Mouse (Mus musculus): Measurements from ENCODE around the gene Fos.

Gene Fos

DNA sequence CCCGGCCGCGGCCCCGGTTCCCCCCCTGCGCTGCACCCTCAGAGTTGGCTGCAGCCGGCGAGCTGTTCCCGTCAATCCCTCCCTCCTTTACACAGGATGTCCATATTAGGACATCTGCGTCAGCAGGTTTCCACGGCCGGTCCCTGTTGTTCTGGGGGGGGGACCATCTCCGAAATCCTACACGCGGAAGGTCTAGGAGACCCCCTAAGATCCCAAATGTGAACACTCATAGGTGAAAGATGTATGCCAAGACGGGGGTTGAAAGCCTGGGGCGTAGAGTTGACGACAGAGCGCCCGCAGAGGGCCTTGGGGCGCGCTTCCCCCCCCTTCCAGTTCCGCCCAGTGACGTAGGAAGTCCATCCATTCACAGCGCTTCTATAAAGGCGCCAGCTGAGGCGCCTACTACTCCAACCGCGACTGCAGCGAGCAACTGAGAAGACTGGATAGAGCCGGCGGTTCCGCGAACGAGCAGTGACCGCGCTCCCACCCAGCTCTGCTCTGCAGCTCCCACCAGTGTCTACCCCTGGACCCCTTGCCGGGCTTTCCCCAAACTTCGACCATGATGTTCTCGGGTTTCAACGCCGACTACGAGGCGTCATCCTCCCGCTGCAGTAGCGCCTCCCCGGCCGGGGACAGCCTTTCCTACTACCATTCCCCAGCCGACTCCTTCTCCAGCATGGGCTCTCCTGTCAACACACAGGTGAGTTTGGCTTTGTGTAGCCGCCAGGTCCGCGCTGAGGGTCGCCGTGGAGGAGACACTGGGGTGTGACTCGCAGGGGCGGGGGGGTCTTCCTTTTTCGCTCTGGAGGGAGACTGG lies at the start of gene Fos:
Gene Fos (plus strand): TSS at position 410 of the 817 bp plus-strand sequence.
- no peak for DNase-seq (ENCODE audit: low read depth)

DNA sequence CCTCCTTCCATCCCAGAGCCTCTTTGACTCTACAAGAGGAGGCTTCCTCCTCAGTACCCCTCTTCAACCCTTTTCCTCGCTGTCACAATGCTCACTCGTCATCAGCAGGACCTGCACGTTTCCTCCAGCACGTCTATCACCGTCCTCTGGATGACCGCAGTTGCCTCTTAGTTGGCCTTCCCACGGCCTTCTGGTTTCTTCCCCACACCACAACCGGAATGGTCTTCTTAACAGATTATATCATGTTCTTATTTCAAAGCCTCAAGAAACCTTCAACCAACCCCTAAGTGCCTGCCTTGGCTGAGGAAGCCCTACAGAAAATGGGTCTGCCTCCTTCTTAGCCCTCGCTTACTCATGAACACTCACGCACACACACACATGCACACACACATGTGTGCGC lies 48.0 kb upstream of the Fos start:
- no peak for DNase-seq (ENCODE audit: low read depth)

DNA sequence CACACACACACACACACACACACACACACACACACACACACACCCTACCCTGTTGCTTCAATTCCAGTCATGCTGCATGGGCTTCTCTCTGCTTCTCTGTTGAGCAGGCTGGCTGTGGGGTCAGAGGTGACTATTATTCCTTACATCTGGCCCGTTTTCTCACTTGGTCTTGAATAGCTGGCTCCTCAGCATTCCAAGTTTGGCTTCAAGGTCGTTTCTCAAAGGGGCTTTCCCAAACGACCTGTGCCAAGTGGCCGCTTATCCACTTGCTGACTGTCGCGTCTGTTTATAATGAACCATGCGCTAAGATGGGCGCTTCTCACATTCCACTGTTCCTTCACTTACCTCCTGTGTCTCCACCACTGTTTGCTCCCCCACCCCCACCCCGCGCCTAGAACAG lies 47.6 kb upstream of the Fos start:
- no peak for DNase-seq (ENCODE audit: low read depth)

DNA sequence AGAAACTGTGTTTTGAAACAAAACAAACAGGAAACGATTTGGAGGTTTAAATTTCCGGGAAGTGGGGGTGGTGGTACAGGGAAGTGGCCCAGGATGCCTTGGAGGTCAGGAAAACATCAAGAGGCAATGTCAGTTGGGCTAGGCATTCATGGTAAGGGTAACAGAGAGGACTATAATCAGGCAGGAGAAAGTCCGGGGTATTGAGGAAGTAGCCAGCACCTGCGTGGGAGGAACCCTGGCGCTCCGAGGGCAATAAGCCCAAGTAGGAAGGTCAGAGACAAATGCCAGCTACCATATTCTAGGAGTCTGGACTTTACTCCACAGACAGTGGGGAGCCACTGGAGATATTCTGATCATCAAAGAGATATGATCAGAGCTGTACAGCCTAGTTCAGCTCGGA lies 45.9 kb upstream of the Fos start:
- no peak for DNase-seq (ENCODE audit: low read depth)

DNA sequence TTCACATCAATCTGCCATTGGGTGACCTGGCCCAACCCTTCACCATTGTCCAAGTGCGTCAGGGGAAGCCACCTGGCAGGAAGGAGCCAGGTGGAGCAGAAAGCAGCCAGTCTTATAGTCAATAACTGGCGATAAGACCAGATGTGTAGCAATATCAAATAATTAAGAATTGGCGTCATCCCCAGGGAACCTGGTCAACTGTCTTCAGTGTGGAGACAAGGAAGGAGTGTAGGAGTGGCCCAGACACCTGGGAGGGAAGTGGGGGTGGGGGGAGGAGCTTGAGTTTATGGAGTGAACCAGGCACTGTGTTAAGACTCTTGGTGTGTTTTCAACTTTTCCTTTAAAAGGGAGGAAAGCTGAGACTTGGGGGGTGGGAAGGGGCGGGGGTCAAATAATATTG lies 43.7 kb upstream of the Fos start:
- no peak for DNase-seq (ENCODE audit: low read depth)

DNA sequence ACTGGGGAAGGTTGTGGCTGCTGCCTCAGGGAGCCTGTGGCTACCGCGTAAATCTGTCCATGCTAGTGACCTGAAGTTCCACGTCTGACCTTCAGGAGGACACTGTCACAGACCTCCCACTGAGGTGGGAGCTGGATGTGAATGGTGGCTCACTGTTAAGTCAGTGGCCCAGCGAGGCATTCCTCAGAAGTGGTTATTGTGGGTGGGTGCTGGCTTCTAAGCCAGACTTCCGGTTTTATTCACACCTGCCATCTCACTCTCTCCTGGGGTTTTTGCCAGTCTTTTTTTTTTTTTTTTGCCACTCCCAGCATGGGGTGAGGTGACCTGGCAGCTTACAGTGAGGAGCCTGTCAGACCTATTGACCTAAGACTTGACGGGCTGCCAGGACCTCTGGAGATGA lies 43.3 kb upstream of the Fos start:
- DNase-seq (ENCODE audit: low read depth) = no peak

DNA sequence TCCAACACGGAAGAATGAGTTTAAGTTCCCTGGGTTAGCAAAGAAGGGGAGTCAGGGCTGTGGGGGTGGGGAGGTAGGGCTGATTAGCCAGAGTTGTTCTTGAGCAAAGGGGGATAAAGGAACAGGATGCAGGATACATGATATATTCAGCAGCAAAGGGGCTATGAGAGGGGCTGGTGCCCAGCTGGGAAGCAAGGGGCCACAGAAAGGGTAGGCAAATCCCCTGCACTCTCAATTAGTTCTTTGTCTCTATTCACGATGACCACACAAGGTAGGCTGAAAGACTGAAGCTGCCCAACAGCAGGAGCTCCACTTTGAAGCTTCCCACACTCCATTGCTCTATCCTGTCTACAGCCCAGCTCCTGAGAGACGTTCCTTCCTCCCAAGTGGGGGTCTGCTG lies 39.8 kb upstream of the Fos start:
- no peak for DNase-seq (ENCODE audit: low read depth)

DNA sequence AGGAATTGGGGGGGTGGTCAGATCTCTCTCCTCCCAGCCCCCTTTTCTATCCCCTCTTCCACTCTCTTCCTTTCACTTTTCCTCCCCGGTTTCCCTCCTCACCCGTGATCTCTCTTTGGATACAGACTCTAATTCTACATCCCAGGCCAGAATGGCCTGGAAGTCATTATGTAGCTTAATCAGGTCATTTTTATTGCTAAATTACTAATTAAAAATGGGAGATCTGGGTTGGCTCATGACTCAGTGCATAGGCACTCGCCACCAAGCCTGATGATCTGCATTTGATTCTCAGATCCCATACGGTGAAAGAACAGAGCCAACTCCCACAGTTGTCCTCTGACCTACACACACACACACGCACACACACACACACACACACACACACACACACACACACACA lies 39.2 kb upstream of the Fos start:
- no peak for DNase-seq (ENCODE audit: low read depth)

DNA sequence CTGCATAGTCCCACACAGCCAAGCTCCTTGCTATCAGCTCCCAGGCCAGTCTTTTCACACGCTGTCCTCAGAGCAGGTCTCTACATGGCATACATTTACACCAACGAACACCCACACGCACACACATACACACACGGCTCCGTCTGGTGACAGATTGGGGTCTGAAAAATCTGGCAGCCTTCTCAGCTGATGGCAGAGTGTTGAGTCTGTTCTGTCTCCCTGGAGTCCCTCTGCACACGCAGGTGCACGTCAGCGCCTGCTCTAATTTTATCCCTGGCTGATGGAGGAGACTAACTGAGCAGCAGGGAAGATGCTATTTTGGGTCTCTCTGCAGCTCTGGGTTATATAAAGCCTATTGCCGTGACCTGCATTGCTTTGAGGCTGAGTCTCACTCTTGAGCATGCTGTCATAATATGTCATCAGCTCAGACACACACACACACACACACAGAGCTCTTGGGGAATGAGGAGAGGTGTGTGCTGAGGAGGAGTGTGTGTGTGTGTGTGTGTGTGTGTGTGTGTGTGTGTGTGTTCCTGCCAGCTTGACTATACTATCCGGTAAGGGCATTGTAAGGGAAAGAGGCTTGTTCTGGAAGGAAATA lies 37.6 kb upstream of the Fos start:
- no peak for DNase-seq (ENCODE audit: low read depth)

DNA sequence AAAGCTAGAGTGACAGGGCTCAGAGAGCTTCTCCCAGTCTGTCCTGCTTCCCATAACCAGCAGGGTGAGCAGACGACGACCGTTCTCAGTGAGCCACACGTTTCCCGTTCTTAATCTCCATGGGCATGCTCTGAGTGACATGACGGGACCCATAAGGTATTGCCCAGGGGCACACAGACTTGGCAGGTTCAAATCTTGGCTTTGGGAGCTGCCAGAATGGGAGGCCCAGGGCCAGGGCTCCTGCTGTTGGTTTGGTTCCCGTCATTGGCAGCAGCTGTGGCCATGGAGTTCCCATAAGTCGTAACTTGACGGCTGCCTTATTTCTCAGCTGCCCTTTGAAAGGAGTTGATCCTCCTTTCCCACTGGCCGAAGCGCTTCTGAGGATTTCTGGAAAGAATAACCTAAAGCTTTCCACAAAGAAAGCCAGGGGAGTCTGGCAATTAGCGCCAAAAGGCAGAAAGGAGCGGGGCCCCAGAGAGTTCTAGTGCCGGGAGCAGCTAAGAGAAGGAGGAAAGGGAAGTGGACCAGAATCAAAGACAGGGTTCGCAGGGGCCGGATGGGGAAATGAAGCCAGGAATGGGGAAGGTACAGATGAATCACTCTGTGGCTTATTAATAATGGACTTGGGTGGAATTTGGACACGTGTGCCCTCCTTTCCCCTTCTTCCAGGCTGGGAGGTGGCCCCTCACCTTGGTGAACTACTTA lies 36.4 kb upstream of the Fos start:
- DNase-seq (ENCODE audit: low read depth) = no peak

DNA sequence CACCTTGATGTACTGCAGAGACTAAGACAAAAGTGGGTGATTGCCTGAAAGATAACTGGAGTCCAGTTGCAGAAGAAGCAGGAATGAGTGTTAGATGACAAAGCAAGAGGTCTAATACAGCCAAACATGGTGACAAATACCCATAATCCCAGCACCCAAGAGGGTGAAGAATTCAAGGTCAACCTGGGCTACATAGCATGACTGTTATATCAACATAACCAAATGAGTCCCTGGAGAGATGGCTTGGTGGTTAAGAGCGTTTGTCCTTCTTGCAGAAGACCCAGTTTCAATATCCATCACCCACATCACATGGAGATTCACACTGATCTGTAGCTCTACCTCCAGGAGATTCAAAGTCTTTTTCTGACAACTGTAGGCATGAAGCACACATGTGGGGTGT lies 30.2 kb upstream of the Fos start:
- DNase-seq (ENCODE audit: low read depth) = no peak

DNA sequence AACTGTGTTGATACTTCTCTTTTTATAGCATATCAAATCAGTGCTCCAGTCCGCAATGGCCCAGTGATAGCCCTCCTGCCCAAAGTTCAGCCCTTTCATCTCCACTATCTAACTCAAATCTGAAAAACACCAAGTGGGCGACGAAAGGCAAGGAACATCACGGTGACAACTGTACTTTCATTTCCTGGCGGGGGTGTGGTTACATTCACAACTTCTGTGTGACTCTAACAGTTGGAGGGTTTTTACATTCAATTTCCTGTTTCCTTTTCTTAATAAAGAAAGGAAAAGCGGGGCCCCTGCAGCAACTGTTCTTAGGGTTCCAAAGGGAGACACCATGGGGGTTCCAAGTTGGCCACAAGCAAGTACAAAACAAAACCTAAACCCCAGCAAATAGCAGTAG lies 29.0 kb upstream of the Fos start:
- no peak for DNase-seq (ENCODE audit: low read depth)

DNA sequence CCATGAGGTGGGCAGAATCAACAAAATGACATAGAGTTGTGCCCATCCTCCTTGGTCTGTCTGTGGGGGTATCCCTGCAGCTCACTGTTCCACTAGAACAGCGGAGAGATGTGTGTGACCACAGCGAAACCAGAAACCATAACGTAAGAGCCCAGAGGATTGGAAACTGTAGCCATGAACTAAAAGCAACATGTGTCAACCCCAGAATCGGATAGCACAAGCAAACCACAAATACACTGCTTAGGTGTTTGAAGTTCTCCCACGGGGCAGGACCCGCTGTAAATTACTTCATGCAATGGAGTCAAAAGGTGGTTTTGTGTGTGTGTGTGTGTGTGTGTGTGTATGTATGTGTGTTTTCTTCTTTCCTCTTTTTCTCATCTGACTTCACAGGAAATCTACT lies 26.7 kb upstream of the Fos start:
- no peak for DNase-seq (ENCODE audit: low read depth)

DNA sequence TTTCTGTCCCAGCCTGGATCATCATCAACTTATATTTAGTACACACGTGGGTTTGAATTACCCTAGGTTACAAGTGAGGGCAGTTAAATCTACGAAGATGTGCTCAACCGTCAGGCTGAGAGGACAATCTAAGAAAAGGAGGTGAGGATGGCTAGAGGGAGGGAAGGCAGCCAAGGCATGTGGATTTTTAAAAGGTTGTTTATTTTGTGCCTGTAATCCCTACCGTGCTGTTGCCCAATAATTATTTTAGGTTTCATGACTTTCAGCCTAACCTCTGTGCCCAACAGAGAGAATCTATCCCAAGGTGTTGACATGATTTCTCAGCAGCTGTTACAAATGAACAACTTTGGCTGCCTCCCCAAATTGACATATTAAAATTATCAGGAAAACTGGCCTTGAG lies 26.2 kb upstream of the Fos start:
- DNase-seq (ENCODE audit: low read depth) = no peak

DNA sequence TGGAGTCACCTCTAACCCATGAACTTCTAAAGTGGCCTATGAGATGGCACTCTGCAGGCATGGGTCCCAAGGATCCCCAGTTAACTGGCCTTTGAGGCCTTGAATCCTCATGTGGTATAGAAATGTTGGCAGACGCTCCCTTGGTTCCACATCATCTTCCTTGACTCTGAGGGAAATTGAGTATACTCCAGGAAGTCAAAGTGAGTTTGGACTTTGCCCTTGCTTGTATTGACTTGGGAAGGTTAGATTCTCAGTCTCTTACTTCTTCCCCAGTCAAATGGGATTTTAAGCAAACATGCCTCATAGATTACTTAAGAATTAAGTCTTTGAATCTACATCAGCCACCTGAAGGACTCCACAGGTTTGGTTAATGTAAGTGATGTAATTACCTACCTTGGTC lies 24.2 kb upstream of the Fos start:
- no peak for DNase-seq (ENCODE audit: low read depth)

DNA sequence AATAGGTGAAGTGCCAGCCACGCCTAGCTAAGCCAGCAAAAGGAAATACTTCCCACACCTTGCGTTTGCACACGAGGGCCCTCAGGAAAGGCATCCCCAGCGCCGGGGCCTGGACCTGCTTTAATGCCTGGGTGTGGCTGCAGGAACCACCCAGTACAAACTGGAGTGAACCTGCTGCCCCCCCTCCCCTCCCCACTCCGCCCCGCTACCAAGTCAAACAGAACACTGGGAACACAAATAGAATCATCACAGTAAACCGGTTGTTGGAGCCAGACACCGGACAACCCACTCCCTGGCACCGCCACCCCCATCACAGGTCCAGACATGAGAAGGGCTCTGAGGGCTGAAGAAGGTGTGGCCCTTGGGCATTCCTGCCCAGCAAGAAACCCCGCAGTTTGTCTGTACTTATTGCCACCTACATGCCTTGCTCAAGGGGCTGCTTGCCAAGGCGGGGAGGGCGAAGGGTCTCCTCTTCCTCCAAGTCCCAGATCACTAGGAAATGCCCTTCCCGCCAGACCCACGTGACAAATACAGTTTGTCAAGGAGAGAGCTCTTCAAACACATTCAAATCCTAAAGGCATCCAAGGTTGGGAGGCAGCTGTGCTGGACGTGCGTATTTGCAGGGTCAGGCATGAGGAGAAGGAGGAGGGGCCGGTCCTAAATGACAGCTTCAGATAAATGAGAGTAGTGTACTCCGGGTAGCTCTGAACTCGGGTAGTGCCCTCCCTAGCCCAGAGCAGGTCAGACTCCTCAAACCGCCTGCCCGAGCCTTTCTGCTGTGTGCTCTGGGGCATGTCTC lies 21.8 kb upstream of the Fos start:
- DNase-seq (ENCODE audit: low read depth) = no peak

DNA sequence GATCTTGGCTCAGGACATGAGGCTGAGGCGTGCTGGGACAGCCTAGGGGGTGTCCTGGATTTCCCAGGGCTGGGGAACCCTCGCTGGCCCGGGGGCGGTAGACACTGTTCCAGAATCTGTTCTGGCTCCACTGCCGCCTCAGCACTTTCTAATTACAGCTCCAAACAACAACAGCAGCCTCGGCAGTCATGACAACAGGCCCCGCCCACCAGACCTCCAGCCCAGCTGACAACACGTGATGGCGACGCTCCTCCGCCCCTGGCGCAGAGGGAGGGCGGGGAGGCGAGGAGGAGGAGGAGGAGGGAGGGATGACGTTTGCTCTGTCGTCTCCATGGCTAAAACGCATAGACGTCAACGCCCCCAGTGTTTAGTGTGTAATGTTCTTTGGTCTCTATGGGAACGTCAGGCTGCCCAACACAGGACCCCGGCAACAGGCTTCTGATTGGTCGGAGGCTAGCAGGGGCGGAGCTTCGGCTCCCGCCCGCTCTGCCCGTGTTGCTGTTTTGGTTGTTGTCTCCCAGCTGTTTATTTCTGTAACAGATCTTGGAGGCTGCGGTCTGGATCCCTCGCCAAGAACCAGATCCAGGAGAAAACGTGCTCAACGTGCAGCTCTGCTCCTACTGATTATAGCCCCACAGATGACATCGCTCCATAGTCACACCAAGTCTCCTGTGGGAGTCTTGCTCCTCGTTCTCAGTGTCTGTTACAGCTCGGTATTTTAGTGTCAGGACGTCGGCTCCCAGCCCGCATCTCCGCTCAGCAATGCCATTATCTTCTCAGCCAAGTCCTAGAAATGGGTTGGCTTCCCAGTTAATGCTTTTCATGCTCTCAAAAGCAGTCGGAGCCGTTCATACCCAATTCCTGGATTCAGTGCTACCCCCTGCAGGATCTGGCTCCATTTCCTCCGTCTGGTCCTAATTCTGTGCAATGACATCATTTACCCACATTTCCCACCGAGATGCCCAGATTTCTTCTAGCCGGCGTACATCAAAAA lies 18.3 kb upstream of the Fos start:
- peak; percentile 99 for DNase-seq (ENCODE audit: low read depth)

DNA sequence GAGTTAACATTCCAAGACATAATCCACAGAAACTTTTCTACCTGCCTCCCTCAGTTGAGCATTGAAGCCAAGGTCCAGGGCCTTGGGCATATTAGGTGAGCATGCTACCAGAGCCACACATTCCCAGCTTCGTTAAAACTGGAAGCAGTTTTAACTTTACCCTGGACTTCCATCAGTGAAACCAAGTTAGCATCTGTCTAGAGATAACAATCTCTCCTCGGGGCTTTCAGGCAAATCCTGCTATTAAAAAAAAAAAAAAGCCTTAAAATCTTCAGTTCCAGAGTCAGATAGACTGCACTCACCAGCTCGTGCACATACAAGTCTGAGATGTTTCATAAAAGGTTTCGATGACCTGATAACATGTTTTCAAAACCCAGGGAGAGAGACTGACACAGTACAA lies 17.4 kb upstream of the Fos start:
- no peak for DNase-seq (ENCODE audit: low read depth)

DNA sequence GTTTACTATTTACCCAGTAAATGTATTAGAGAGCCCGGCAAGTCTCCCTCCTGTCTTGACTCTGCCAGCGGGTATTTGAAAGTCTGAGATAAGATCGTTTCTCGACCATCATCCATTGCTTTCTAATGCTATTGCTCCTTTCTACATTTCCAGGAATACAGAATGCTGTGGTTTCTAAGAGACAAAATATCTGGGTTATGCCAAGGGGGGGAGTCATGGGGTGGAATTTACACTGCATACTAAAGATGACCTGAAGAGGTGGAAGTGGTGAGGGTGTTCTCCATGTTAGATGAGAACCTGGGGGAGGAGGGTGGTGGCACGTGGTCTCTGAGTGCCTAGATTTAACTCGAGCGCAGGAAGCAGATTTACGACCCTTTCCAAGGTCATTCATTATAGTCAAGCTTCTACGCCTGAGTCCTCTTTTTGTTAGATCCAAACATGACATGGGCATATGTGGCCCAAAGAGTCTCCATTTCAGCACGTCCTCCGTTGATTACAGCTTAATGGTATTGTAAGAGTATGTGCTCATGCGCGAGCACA lies 16.7 kb upstream of the Fos start:
- no peak for DNase-seq (ENCODE audit: low read depth)

DNA sequence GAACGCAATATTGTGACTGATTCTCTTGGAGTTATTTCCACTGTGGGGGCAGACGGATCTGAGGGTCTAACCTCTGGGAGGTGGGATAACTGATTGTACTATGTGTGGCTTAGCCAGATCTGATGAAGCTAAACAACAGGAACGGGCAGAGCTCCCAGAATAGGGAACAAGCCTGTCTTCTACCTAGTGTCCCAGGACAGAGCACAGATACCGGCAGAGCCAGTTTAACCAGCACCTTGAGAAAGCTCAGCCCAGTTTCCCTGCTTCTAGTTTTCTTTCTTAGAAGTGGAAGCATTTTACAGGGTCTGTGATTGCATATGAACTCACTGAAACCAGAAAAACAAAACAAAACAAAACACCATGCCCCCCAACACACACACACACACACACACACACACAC lies 13.9 kb upstream of the Fos start:
- DNase-seq (ENCODE audit: low read depth) = no peak

All from fibroblast of lung, adult 2 months (primary cell).